In the genomic region with DNA sequence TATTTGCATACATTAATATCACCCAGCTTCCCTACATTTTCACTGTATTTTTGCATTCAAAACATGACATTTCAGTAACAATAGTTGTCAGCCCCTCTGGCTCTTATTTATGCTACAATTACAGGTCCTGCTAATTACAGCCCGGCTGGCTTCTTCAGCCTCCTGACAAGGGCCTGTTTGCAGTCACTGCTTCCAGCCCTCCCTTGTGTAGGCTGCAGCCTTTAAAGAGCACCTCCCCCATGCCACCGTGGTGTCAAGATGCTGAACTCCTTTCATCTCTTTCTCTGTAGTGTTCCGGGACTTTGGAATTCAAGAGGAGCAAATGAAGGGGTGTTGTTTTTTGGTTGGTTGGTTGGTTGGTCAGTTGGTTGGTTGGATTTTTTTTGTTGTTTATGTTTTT, we compare ENCODE assay signal across 18 mouse cellular contexts.
A peak's percentile ranks its signal among the peaks of the same experiment; 100 is the strongest.
DNase-seq lines count a peak whose midpoint lies in the region; ATAC-seq and TF ChIP-seq lines count a peak whose summit lies in the region.
"Had no signal": no experiment of that assay in that cellular context is flagged by ENCODE, and none has a peak within 500 bp of the region (broad histone marks: within the 10 kb centered on the region; RNA-seq: fewer than 3 reads in every experiment).

No protein-coding gene starts in this region.

- no peak for TF ChIP-seq CTCF in kidney, postnatal 0 days (IDR thresholded peaks at IDR 0.05; ENCODE audit: low read depth)
- TF ChIP-seq CTCF in brain, embryonic 14.5 days (IDR thresholded peaks at IDR 0.05; ENCODE audit: borderline replicate concordance, extremely low read depth, insufficient read depth, insufficient read length), result no peak

- TF ChIP-seq POLR2A in brain, embryonic 14.5 days (IDR thresholded peaks at IDR 0.05; ENCODE audit: borderline replicate concordance, extremely low read depth, insufficient read depth, insufficient read length, poor library complexity, severe bottlenecking), result no peak

- H3K9me3 ChIP-seq in kidney, postnatal 0 days (replicated peaks; ENCODE audit: low read length), result no peaks in the 10 kb centered on the region
- H3K9me3 ChIP-seq in embryonic facial prominence, embryonic 10.5 days, result no peaks in the 10 kb centered on the region
- no peaks in the 10 kb centered on the region for H3K9me3 ChIP-seq in forebrain, embryonic 16.5 days (ENCODE audit: control insufficient read depth, low read length)
- H3K9me3 ChIP-seq: heart, embryonic 15.5 days; midbrain, embryonic 12.5 days; stomach, embryonic 15.5 days had no signal

- DNase-seq in kidney, postnatal 0 days (ENCODE audit: low spot score), result peak; percentile 71
- no peak for DNase-seq in kidney, adult 9 months
- peak; percentile 85 for DNase-seq in brain, embryonic 14.5 days (ENCODE audit: low read depth)
- DNase-seq in embryonic facial prominence, embryonic 10.5 days (ENCODE audit: low spot score), result peak; percentile 18
- no peak for DNase-seq in right cerebral cortex, postnatal 14 days
- no peak for DNase-seq in c-Kit-positive CD71-positive TER-119-positive erythroid progenitor cells, embryonic 14.5 days (ENCODE audit: low spot score)
- DNase-seq: adrenal gland, postnatal 36 days; cerebellum, adult 9-10 months; gastrocnemius, postnatal 10 days; heart, adult 11 months; thymus, adult 18-20 months; thymus, postnatal 4 days had no signal

- H3K27me3 ChIP-seq in kidney, postnatal 0 days (ENCODE audit: insufficient read depth, low read length), result no peaks in the 10 kb centered on the region
- no peaks in the 10 kb centered on the region for H3K27me3 ChIP-seq in embryonic facial prominence, embryonic 10.5 days (replicated peaks; ENCODE audit: low read depth, poor library complexity, severe bottlenecking)
- H3K27me3 ChIP-seq in forebrain, embryonic 16.5 days (replicated peaks; ENCODE audit: control insufficient read depth, insufficient read depth, low read length), result no peaks in the 10 kb centered on the region
- H3K27me3 ChIP-seq: heart, embryonic 15.5 days; midbrain, embryonic 12.5 days; stomach, embryonic 15.5 days had no signal

- no peak overlapping the region for H3K9ac ChIP-seq in kidney, postnatal 0 days (ENCODE audit: low read depth, low read length)
- H3K9ac ChIP-seq in forebrain, embryonic 16.5 days (replicated peaks; ENCODE audit: low read depth, low read length), result no peak overlapping the region
- H3K9ac ChIP-seq: heart, embryonic 15.5 days; liver, embryonic 14.5 days; midbrain, embryonic 12.5 days; stomach, embryonic 15.5 days had no signal

- no peaks in the 10 kb centered on the region for H3K36me3 ChIP-seq in kidney, postnatal 0 days (ENCODE audit: insufficient read depth, low read length)
- H3K36me3 ChIP-seq in embryonic facial prominence, embryonic 10.5 days (replicated peaks), result no peaks in the 10 kb centered on the region
- H3K36me3 ChIP-seq in forebrain, embryonic 16.5 days (ENCODE audit: control insufficient read depth, insufficient read depth), result no peaks in the 10 kb centered on the region
- H3K36me3 ChIP-seq: heart, embryonic 15.5 days; midbrain, embryonic 12.5 days; stomach, embryonic 15.5 days had no signal

- 14% methylated on average over 3 of the region's 3 CpGs for WGBS in kidney, postnatal 0 days
- WGBS in embryonic facial prominence, embryonic 10.5 days, result 4% methylated on average over 3 of the region's 3 CpGs
- WGBS in forebrain, embryonic 16.5 days, result 4% methylated on average over 3 of the region's 3 CpGs

- H3K4me1 ChIP-seq in kidney, postnatal 0 days (replicated peaks; ENCODE audit: insufficient read depth, low read length), result no peaks in the 10 kb centered on the region
- H3K4me1 ChIP-seq in embryonic facial prominence, embryonic 10.5 days, result peaks cover 16% of the 10 kb centered on the region
- peaks cover 18% of the 10 kb centered on the region for H3K4me1 ChIP-seq in forebrain, embryonic 16.5 days (replicated peaks; ENCODE audit: control insufficient read depth, insufficient read depth, low read length)
- H3K4me1 ChIP-seq: heart, embryonic 15.5 days; stomach, embryonic 15.5 days had no signal

- no peak overlapping the region for H3K4me3 ChIP-seq in kidney, postnatal 0 days (replicated peaks; ENCODE audit: low read depth, low read length)
- no peak overlapping the region for H3K4me3 ChIP-seq in embryonic facial prominence, embryonic 10.5 days
- no peak overlapping the region for H3K4me3 ChIP-seq in forebrain, embryonic 16.5 days (replicated peaks; ENCODE audit: low read length)
- H3K4me3 ChIP-seq: heart, embryonic 15.5 days; midbrain, embryonic 12.5 days; stomach, embryonic 15.5 days had no signal

- H3K27ac ChIP-seq in kidney, postnatal 0 days, result no peak overlapping the region
- no peak overlapping the region for H3K27ac ChIP-seq in embryonic facial prominence, embryonic 10.5 days (replicated peaks)
- no peak overlapping the region for H3K27ac ChIP-seq in forebrain, embryonic 16.5 days (ENCODE audit: low read length)
- H3K27ac ChIP-seq: heart, embryonic 15.5 days; liver, embryonic 14.5 days; midbrain, embryonic 12.5 days had no signal

- 0 out of 2 replicates have a peak, but pooled peaks have one; percentile 40 for ATAC-seq in kidney, postnatal 0 days (replicated peaks; ENCODE audit: low FRiP score, low read depth)
- ATAC-seq in forebrain, embryonic 16.5 days, result peak; percentile 92
- ATAC-seq: lung, postnatal 0 days had no signal

- H3K4me2 ChIP-seq in kidney, postnatal 0 days (ENCODE audit: low read length), result no peak overlapping the region
- no peak overlapping the region for H3K4me2 ChIP-seq in forebrain, embryonic 16.5 days (ENCODE audit: low read length)
- H3K4me2 ChIP-seq: heart, embryonic 15.5 days; midbrain, embryonic 12.5 days; stomach, embryonic 15.5 days had no signal

Comparison
In these comparisons a context has a peak if more than half of its experiments do, and no peak if none do; other contexts are left out.
1. DNase-seq: peak in kidney, postnatal 0 days (single experiment), brain, embryonic 14.5 days (single experiment) and embryonic facial prominence, embryonic 10.5 days (single experiment); none in kidney, adult 9 months (single experiment), right cerebral cortex, postnatal 14 days (single experiment) and c-Kit-positive CD71-positive TER-119-positive erythroid progenitor cells, embryonic 14.5 days (single experiment).